Mouse (Mus musculus): ENCODE data around the gene Gzmm.

DNA sequence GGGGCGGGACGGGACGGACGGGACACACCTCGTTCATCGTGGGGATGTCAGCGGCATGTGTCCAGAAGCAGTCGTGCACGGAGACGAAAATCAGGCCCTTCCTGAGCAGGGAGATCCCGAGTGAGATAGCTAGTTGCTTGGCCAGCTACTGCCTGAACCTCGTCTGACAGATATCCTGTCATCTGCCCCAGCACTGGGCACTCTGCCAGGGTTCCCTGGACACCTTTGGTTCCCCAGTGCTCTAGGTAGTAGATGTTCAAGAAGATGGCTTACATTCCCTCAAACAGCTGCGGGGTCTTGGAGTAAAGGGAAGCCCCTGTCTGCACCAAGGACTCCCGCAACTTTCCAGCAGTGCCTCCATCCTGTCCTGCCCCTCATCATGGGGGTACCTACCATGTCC is 47.9 kb downstream of the Gzmm start:
- TF ChIP-seq CTCF (conservative IDR thresholded peaks at IDR 0.05; ENCODE audit: low read length): no peak
- TF ChIP-seq POU5F1 (IDR thresholded peaks at IDR 0.05; ENCODE audit: borderline replicate concordance, low read length): no peak
